Mouse (Mus musculus): ENCODE measurements at regions not wholly inside any gene's neighbourhood (a gene's known extent, or its start where the extent isn't known, plus 50 kb on each side); places are given as distances from the start of the nearest gene placed in this dataset.

DNA sequence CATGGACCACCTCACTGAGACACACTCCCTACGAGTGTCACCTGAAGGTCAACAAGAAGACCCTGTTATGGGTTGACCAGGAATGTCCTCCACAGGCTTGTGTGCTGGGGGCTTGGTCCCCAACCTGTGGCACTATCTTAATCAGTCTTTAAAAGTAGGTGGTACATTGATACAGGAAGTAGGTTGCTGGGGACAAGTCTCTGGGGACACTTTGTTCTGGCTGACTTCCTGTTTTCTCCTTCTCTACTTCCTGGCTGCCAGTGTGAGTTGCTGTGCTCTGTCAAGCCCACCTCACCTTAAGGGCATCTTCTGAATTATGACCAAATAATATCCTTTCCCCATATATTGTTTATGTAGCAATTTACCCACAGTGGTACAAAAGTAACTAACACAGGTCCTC lies 96.1 kb downstream of the Cct6b start:
- no peaks in the 10 kb centered on the region for H3K36me3 ChIP-seq
- H3K4me1 ChIP-seq = no peaks in the 10 kb centered on the region
- no peak for ATAC-seq (ENCODE audit: low FRiP score, low read depth)
- 74% methylated on average over 1 of the region's 1 CpGs for WGBS
- H3K4me3 ChIP-seq = no peak overlapping the region
- H3K9ac ChIP-seq (replicated peaks) = no peak overlapping the region
- no peaks in the 10 kb centered on the region for H3K9me3 ChIP-seq
- H3K27ac ChIP-seq (replicated peaks) = no peak overlapping the region
- no peak overlapping the region for H3K4me2 ChIP-seq (replicated peaks)
- H3K27me3 ChIP-seq = no peaks in the 10 kb centered on the region

DNA sequence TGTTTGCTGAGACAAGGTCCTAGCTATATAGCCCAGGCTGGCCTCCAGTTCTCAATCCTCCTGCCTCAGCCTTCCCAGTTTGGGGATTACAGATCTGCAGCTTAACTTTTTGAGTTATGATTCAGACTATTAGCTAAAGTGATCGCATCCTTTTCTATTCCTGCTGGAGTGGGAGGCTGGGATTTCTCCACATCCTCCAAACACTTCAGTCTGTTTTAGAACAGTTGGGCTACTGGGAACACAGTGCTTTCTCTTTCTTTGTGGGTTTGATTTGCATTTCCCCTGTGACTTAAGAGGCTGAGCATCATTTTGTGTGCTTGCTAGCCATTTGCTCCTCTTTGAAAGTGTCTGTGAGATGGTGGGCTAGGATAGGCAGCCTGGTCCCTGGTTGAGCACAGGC lies 100.0 kb downstream of the Cct6b start:
- Histone ChIP-seq H3K27me3 (no peaks in the 10 kb centered on the region), H3K4me2 (replicated peaks) (no peak overlapping the region), H3K36me3 (no peaks in the 10 kb centered on the region), H3K9ac (replicated peaks) (no peak overlapping the region), H3K27ac (replicated peaks) (no peak overlapping the region), H3K9me3 (no peaks in the 10 kb centered on the region), H3K4me3 (no peak overlapping the region), H3K4me1 (peaks cover 12% of the 10 kb centered on the region; the same call in 1 of the 2 replicates)
- WGBS = 90% methylated on average over 1 of the region's 1 CpGs
- no peak for ATAC-seq (ENCODE audit: low FRiP score, low read depth)

DNA sequence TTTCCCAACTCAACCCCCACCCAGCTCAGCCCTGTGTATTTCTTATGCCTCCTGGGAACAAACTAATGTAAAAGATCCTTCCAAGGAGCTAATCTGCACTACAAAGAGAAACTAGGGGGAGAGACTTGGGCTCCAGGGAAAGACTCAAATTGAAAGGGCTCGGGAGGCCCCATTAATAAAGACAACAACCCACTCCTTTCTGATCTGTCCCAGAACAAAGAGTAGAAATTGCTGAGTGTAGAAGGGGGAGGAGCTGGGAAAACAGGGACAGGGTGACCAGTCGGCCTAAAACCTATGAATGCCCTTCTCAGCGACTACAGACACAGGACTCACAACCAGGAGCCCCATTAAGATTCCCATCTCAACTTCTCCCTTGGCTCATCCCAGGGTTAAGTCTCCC lies 102.0 kb downstream of the Cct6b start:
- Histone ChIP-seq H3K36me3 (no peaks in the 10 kb centered on the region), H3K9ac (replicated peaks) (no peak overlapping the region), H3K4me1 (peaks cover 12% of the 10 kb centered on the region; the same call in 1 of the 2 replicates), H3K27ac (replicated peaks) (no peak overlapping the region), H3K27me3 (no peaks in the 10 kb centered on the region), H3K4me3 (no peak overlapping the region), H3K4me2 (replicated peaks) (no peak overlapping the region), H3K9me3 (no peaks in the 10 kb centered on the region)
- WGBS = 26% methylated on average over 3 of the region's 3 CpGs
- ATAC-seq (ENCODE audit: low FRiP score, low read depth) = no peak

DNA sequence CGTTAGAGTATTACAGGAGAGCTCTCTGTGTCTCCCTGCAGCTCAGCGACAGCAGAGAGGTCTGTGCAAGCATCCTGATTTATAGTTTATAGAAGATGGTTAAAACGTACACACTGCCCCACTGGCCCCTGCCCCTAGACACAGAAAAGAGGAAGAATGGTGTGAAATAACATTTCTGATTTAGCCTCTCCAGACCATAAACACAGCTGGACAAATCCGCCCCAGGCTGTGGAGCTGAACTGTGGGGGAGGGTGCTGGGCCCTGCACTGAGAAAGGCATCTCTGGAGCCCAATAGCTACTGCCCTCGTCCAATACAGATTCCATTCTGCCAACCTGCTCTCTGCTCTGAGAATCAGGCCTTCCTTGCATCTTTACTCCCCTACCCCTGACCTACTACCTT lies 112.4 kb downstream of the Cct6b start:
- ATAC-seq (ENCODE audit: low FRiP score, low read depth) = no peak
- H3K9ac ChIP-seq (replicated peaks) = no peak overlapping the region
- no peak overlapping the region for H3K4me3 ChIP-seq
- no peak overlapping the region for H3K4me2 ChIP-seq (replicated peaks)
- 0 out of 2 replicates have a peak overlapping the region, but pooled peaks have one; percentile 26 for H3K27ac ChIP-seq (replicated peaks)
- peaks cover 12% of the 10 kb centered on the region; the same call in 1 of the 2 replicates for H3K4me1 ChIP-seq
- H3K36me3 ChIP-seq = no peaks in the 10 kb centered on the region
- peaks cover 4% of the 10 kb centered on the region; the same call in 1 of the 2 replicates for H3K27me3 ChIP-seq
- H3K9me3 ChIP-seq = no peaks in the 10 kb centered on the region
- WGBS = 22% methylated on average over 5 of the region's 5 CpGs

DNA sequence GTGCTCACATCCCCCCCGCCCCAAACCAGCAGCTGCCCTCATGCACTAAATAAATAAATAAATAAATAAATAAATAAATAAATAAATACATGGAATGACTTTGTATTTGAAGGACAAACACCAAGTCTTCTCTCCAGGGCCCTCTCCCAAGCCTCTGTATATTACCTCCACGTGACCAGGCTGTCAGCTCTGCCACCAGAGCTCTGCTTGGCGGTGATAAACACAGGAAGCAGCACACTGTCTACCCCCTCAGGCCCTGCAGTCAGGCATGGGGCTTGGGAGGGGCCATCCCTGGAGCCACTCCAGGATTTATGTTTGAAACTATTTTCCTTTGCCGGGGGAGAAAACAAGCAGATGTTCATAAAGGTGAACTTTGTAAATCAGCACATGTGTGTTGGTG lies 125.6 kb downstream of the Cct6b start:
- Histone ChIP-seq H3K4me2 (replicated peaks) (no peak overlapping the region), H3K36me3 (no peaks in the 10 kb centered on the region), H3K9ac (replicated peaks) (no peak overlapping the region), H3K4me1 (no peaks in the 10 kb centered on the region), H3K27me3 (no peaks in the 10 kb centered on the region), H3K4me3 (no peak overlapping the region), H3K27ac (replicated peaks) (no peak overlapping the region), H3K9me3 (no peaks in the 10 kb centered on the region)
- ATAC-seq (ENCODE audit: low FRiP score, low read depth) = no peak
- WGBS = 69% methylated on average over 4 of the region's 4 CpGs

DNA sequence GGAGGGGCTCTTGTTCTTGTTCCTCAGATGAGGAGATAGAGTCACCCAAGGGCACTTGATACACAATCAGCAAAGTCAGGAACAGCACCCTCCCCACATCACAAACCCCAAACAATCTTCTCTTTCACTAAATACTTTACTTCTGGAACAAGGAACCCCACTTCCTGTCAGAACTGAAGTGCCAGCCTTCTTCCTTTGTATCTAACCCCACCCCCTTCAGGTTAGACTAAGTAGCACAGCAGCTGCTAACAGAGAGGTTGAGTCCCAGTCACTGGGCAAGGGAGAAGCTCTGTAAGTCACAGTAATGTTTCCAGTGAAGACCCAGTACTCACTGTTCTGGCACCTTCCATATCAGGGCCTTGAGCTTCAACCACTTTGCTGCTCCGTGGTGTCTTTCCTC lies 131.9 kb downstream of the Cct6b start:
- no peak overlapping the region for H3K4me2 ChIP-seq (replicated peaks)
- H3K27me3 ChIP-seq = no peaks in the 10 kb centered on the region
- no peaks in the 10 kb centered on the region for H3K36me3 ChIP-seq
- H3K4me1 ChIP-seq = peaks cover 22% of the 10 kb centered on the region
- no peaks in the 10 kb centered on the region for H3K9me3 ChIP-seq
- no peak overlapping the region for H3K4me3 ChIP-seq
- no peak for ATAC-seq (ENCODE audit: low FRiP score, low read depth)
- WGBS = 81% methylated on average over 1 of the region's 1 CpGs
- H3K9ac ChIP-seq (replicated peaks) = no peak overlapping the region
- no peak overlapping the region for H3K27ac ChIP-seq (replicated peaks)

DNA sequence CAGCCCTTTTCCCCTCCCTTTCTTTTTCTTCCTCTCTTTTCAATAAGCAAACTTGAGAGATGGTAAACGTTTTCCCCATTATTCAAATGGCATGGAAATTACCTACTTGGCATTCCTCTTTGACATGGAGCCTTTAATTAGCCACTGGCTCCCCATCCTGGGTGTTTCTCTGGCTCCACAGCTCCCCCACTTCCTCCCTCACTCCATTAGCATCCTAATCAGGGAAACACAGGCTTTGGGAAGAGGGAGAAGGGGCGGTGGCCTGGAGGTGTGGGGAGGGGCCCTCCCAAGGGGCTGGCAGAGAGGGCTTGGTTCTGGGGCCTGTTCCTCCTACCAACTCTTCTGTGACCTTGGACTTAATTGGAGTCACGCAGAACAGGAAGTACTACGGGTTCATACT lies 132.7 kb downstream of the Cct6b start:
- Histone ChIP-seq H3K4me2 (replicated peaks) (no peak overlapping the region), H3K4me1 (peaks cover 27% of the 10 kb centered on the region), H3K4me3 (no peak overlapping the region), H3K27ac (replicated peaks) (no peak overlapping the region), H3K36me3 (no peaks in the 10 kb centered on the region), H3K9ac (replicated peaks) (no peak overlapping the region), H3K27me3 (no peaks in the 10 kb centered on the region), H3K9me3 (no peaks in the 10 kb centered on the region)
- peak; percentile 69 for ATAC-seq (ENCODE audit: low FRiP score, low read depth)
- 42% methylated on average over 4 of the region's 4 CpGs for WGBS

DNA sequence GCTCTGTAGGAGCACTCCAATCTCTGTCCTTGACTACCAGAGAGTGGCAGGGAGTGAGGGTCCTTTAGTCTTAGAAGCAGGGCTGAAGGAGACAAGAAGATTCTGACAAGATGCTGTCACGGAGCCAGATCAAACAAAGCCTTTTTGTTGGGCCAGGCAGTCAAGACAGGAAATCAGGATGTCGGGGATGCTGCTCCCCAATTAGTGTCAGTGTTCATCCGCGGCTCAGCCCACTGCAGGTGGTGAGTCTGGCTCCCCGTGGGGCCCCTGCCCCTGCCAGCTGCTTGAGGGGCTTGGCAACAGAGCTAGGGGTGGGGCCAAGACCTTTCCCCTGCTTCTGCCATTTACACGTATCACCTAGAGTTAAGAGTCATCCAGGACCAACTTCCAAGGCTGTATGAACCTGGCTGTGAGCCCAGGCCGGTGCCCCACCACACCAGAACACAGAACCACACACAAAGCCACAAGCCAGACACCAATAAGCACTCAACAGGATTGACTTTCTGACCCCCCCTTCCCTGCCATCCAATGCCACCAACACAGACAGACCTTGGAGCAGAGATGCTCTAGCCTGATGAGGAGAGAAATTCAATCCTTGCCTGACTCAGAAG lies 137.5 kb downstream of the Cct6b start:
- Histone ChIP-seq H3K9me3 (no peaks in the 10 kb centered on the region), H3K9ac (replicated peaks) (no peak overlapping the region), H3K4me2 (replicated peaks) (no peak overlapping the region), H3K4me3 (no peak overlapping the region), H3K27me3 (no peaks in the 10 kb centered on the region), H3K27ac (replicated peaks) (no peak overlapping the region), H3K36me3 (no peaks in the 10 kb centered on the region), H3K4me1 (peaks cover 26% of the 10 kb centered on the region)
- no peak for ATAC-seq (ENCODE audit: low FRiP score, low read depth)
- WGBS = 32% methylated on average over 7 of the region's 7 CpGs

DNA sequence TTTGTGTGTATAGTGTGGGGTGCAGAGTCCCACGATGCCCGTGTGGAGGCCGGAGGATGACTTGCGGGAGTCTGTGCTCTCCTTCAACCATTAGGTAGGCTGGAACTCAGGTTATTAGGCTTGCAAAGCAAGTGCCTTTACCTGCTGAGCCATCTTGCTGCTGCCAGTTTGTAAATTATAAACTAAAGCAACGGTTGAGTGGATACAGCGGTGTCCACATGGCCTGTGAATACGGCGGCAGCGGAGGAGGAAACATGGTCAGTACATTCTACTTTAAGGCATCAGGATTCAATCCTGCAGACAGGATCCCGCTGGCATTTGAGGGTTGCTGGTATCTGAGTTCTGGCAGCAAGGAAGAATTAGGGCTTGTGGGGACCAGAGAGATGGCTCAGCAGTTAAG lies 143.1 kb downstream of the Cct6b start:
- Histone ChIP-seq H3K9ac (replicated peaks) (no peak overlapping the region), H3K9me3 (no peaks in the 10 kb centered on the region), H3K36me3 (no peaks in the 10 kb centered on the region), H3K27me3 (peaks cover 6% of the 10 kb centered on the region), H3K4me3 (no peak overlapping the region), H3K4me2 (replicated peaks) (no peak overlapping the region), H3K4me1 (peaks cover 13% of the 10 kb centered on the region), H3K27ac (replicated peaks) (no peak overlapping the region)
- 92% methylated on average over 10 of the region's 10 CpGs for WGBS
- ATAC-seq (ENCODE audit: low FRiP score, low read depth) = no peak

DNA sequence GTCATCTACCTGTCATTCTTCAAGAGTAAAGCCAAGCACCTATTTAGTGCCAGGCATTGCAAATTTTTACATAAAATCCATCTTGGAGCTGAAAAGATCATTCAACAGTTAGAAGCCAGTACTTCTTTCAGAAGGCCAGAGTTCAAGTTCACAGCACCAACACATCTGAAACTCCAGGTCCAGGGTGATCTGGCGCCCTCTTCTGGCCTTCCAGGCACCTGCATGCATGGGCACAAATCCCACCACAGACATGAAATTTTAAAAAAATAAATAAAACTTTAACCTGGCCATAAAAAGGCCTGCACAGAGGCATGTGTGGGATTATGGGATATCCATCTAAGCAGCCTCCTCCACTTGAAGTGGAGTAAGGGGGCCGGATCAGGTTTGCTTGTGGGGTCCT lies 144.7 kb downstream of the Cct6b start:
- Histone ChIP-seq H3K27me3 (peaks cover 6% of the 10 kb centered on the region), H3K27ac (replicated peaks) (no peak overlapping the region), H3K9ac (replicated peaks) (no peak overlapping the region), H3K4me1 (peaks cover 13% of the 10 kb centered on the region), H3K4me2 (replicated peaks) (no peak overlapping the region), H3K36me3 (no peaks in the 10 kb centered on the region), H3K9me3 (no peaks in the 10 kb centered on the region), H3K4me3 (no peak overlapping the region)
- ATAC-seq (ENCODE audit: low FRiP score, low read depth) = no peak
- 75% methylated on average over 2 of the region's 2 CpGs for WGBS

DNA sequence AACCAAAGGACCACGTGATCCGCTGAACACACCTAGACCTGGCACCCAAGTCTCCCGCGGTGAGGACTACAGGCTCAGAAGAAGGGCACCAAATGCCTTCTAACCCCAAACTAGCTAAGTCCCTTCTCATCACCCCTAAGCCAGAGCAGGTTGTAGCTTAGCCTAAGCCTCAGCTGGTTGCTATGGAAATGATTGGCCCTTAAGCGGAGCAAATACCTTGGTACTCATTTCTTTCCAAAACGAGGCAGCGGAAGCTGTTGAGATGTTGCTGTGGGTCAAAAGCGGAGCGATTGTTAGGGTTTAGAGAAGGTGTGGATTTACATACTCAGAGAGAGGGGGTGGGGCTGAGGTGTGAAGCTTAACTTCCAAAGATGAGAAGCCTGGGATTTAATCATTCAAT lies 145.7 kb downstream of the Cct6b start:
- Histone ChIP-seq H3K4me3 (no peak overlapping the region), H3K27ac (replicated peaks) (no peak overlapping the region), H3K9me3 (no peaks in the 10 kb centered on the region), H3K27me3 (peaks cover 6% of the 10 kb centered on the region), H3K36me3 (no peaks in the 10 kb centered on the region), H3K4me1 (peaks cover 13% of the 10 kb centered on the region), H3K9ac (replicated peaks) (no peak overlapping the region), H3K4me2 (replicated peaks) (no peak overlapping the region)
- 2% methylated on average over 9 of the region's 9 CpGs for WGBS
- no peak for ATAC-seq (ENCODE audit: low FRiP score, low read depth)

DNA sequence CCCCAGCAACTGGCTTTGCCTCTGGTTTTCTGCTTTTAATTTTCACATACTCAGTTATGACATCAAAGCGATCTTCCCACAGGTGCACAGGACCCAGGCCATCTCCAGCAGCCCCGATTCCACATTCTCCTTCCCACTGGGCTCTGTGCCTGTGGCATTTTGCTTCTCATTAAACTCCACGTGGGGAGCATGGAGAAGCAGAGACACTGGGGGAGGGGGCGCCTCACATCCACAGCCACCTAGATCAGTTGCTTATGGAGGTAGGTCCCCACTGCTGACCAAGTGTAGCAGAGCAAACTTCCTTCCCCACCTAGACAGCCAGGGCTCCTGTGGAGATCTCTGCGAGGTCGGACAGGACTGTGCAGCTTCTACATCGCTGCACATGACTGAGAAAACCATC lies 147.3 kb downstream of the Cct6b start:
- no peaks in the 10 kb centered on the region for H3K36me3 ChIP-seq
- H3K27ac ChIP-seq (replicated peaks) = no peak overlapping the region
- 45% methylated on average over 7 of the region's 7 CpGs for WGBS
- peaks cover 13% of the 10 kb centered on the region for H3K4me1 ChIP-seq
- no peak for ATAC-seq (ENCODE audit: low FRiP score, low read depth)
- H3K27me3 ChIP-seq = peaks cover 6% of the 10 kb centered on the region
- no peak overlapping the region for H3K4me3 ChIP-seq
- no peak overlapping the region for H3K4me2 ChIP-seq (replicated peaks)
- H3K9ac ChIP-seq (replicated peaks) = no peak overlapping the region
- no peaks in the 10 kb centered on the region for H3K9me3 ChIP-seq

DNA sequence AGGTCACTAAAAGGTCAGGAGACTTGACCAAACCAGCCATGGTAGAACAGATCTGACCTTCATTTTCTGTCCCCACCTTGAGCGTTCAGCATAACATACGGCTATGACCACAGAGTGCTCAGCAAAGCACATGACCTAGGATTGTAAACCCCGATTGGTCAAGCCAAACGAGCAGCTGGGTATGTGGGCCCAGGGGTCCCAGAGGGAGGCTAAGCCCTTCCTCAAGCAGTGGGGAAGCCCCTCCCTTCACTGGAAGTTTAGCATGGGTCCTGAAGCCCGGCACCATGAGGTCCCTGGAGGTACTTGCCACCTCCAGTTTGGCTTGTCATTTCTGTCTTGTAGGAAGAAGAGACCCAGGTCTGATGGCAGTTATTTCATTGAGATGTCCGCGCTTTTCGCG lies 149.8 kb downstream of the Cct6b start:
- WGBS = 91% methylated on average over 9 of the region's 9 CpGs
- Histone ChIP-seq H3K4me2 (replicated peaks) (no peak overlapping the region), H3K36me3 (no peaks in the 10 kb centered on the region)

More for the DNA sequence above, 149.8 kb downstream of the Cct6b start:
- no peak for ATAC-seq (ENCODE audit: low FRiP score, low read depth)
- H3K27me3 ChIP-seq = peaks cover 6% of the 10 kb centered on the region
- no peak overlapping the region for H3K9ac ChIP-seq (replicated peaks)
- peaks cover 13% of the 10 kb centered on the region for H3K4me1 ChIP-seq
- no peaks in the 10 kb centered on the region for H3K9me3 ChIP-seq
- H3K4me3 ChIP-seq = no peak overlapping the region
- H3K27ac ChIP-seq (replicated peaks) = no peak overlapping the region

Measured in midbrain, embryonic 12.5 days (tissue).